Mouse (Mus musculus) kidney, adult 2 months (tissue): ENCODE measurements around the gene Pcsk1n.

Source experiments
- CTCF ChIP-seq: fragments of 200-500 bp; conservative IDR thresholded peaks from 2 replicates; pipeline ENCODE4 v1.5.1; 2011; ENCODE audit warnings: low read depth, mild to moderate bottlenecking, control low read depth, low read length, moderate library complexity, mixed read lengths; ENCODE audit not compliant: insufficient read depth, insufficient read length
- POLR2A ChIP-seq: fragments of 200-500 bp; IDR thresholded peaks from one replicate; pipeline ENCODE4 v1.6.1; 2011; ENCODE audit warnings: low read depth, low read length, control low read depth

GRCm38 (mm10) chrX:7958868-7959267, 39.2 kb downstream of the Pcsk1n start:
- TF ChIP-seq POLR2A = no peak
- TF ChIP-seq CTCF = no peak
